Mouse (Mus musculus) lung, adult 2 months (tissue): Measurements from ENCODE around the gene Rpl36al.

Experiments used
- CTCF ChIP-seq: fragments of 200-500 bp; IDR thresholded peaks from 2 replicates; pipeline ENCODE4 v1.5.1; 2011; ENCODE audit warnings: mild to moderate bottlenecking, low read length, control low read depth; ENCODE audit not compliant: insufficient read depth
- POLR2A ChIP-seq: fragments of 200-500 bp; IDR thresholded peaks from 2 replicates; pipeline ENCODE4 v1.6.1; 2011; ENCODE audit warnings: low read depth, mild to moderate bottlenecking, control low read depth, low read length, borderline replicate concordance; ENCODE audit errors: extremely low read depth

- TF ChIP-seq POLR2A: no peak
- TF ChIP-seq CTCF: no peak
These were observed 44.0 kb downstream of the Rpl36al start for GRCm38 (mm10) chr12:69139841-69140240.
